Mouse (Mus musculus): ENCODE measurements at regions not wholly inside any gene's neighbourhood (a gene's known extent, or its start where the extent isn't known, plus 50 kb on each side); places are given as distances from the start of the nearest gene placed in this dataset.

DNA sequence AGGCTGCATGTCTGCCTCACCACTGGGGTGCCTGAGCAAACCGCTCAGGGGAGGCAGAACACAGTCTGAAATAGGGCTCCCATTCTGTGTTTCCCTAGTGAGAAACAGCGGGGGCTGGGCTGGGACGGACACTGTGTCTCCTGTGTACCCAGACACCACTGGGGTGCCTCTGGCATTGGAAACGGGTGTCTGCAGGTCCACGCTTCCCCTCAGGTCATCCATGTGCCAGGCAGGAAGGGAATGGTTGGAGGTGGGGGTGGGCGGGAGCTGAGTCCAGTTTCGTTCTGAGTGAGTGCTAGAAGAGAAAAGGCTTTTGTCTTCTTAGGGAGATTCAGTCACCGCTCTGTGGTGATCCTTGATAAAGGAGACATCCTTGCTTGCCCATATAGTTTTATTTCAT, 62.2 kb upstream of the Adamts16 start:
- no peak for DNase-seq (ENCODE audit: inconsistent age in 2 of 2, low spot score in 1 of 2)

- DNase-seq (ENCODE audit: inconsistent age in 2 of 2, low spot score in 1 of 2): no peak
These were observed 61.5 kb upstream of the Adamts16 start for GRCm38 (mm10) chr13:70903150-70903549.

DNA sequence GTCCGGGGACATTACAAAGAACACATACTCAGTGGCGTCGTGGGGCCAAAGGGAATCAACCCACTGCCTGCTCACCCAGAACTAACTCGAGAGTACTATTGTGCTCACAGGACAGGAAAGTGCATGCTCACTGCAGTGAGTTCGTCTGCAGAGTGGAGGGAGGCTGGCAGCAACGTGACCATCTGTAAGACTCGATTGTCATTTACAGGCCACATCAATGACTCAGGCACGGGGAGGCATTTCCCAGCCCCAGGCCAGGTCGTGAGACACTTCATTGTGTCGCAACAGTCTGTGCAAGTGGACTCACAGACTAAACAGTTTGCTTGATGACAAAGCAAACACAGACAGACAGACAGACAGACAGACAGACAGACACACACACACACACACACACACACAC, 61.1 kb upstream of the Adamts16 start:
- peak; percentile 11 to 62 for DNase-seq (ENCODE audit: inconsistent age in 2 of 2, low spot score in 1 of 2)

GRCm38 (mm10) chr13:70891634-70892033, 50.0 kb upstream of the Adamts16 start:
- no peak for DNase-seq (ENCODE audit: inconsistent age in 2 of 2, low spot score in 1 of 2)

Measured in adrenal gland, adult (tissue).